Mouse (Mus musculus): ENCODE results near the gene Churc1. TPM values are rescaled to one million over a fixed set of nuclear protein-coding genes. Genes with fewer than 3 reads are reported as not detected.

Gene Churc1
- polyA plus RNA-seq (2017; shearing (Covaris generic)) = 159 TPM

GRCm38 (mm10) chr12:76765354-76765851, at the start of gene Churc1, which contains the start of gene Fntb:
Gene Churc1, plus strand, starts transcription at chr12:76765538.
Gene Fntb, plus strand, starts transcription at chr12:76765589.

GRCm38 (mm10) chr12:76795350-76795749, 30.0 kb downstream of the Churc1 start, which contains the start of gene Gpx2:
Gene Gpx2, minus strand, starts transcription at chr12:76795554.

GRCm38 (mm10) chr12:76822651-76823041, 57.3 kb downstream of the Churc1 start, which contains the start of gene Rab15:
Gene Rab15, minus strand, starts transcription at chr12:76822908.

Other genes with a start within 250 kb of the Churc1 start
- 1.5 TPM for gene Plekhg3, start 234.6 kb upstream of the Churc1 start, polyA plus RNA-seq (2017; shearing (Covaris generic))
- 1.0 TPM for gene Sptb, start 55.0 kb upstream of the Churc1 start, polyA plus RNA-seq (2017; shearing (Covaris generic))
- gene Fntb, start 51 bp downstream of the Churc1 start, polyA plus RNA-seq (2017; shearing (Covaris generic)) = 16.1 TPM
- 0.30 TPM for gene Gpx2, start 30.0 kb downstream of the Churc1 start, polyA plus RNA-seq (2017; shearing (Covaris generic))
- not detected for gene Rab15, start 57.4 kb downstream of the Churc1 start, polyA plus RNA-seq (2017; shearing (Covaris generic))
- 140 TPM for gene Max, start 196.7 kb downstream of the Churc1 start, polyA plus RNA-seq (2017; shearing (Covaris generic))